Mouse (Mus musculus) embryonic facial prominence, embryonic 11.5 days (tissue): ENCODE measurements around the gene Parpbp. TPM values are rescaled to one million over a fixed set of nuclear protein-coding genes. Genes with fewer than 3 reads are reported as not detected.

Source experiments
- ATAC-seq: fragments of 200-750 bp; cut with Nextera tagmentation; replicated peaks from 2 replicates; pipeline ENCODE4 v1.8.0; 2017; ENCODE audit warnings: low read depth; ENCODE audit not compliant: insufficient number of reproducible peaks, low FRiP score, low TSS enrichment
- DNase-seq: peaks from one replicate; pipeline ENCODE4 v3.0.0-alpha.2; 2015; ENCODE audit warnings: low spot score
- H3K27ac ChIP-seq: fragments of 300-500 bp; sonication (generic); replicated peaks from 2 replicates; pipeline ENCODE4 v1.5.1; 2014; ENCODE audit warnings: mild to moderate bottlenecking, low read depth, low read length, control low read depth
- H3K27me3 ChIP-seq: fragments of 300-500 bp; sonication (generic); 2 replicates; pipeline ENCODE4 v1.6.1; 2014; ENCODE audit warnings: mild to moderate bottlenecking, low read length, moderate library complexity, mixed read lengths; ENCODE audit not compliant: control insufficient read depth, insufficient read depth
- H3K36me3 ChIP-seq: fragments of 300-500 bp; sonication (generic); replicated peaks from 2 replicates; pipeline ENCODE4 v1.6.1; 2014; ENCODE audit warnings: low read depth, mild to moderate bottlenecking, low read length, moderate library complexity, mixed read lengths; ENCODE audit not compliant: control insufficient read depth, insufficient read depth
- H3K4me1 ChIP-seq: fragments of 300-500 bp; sonication (generic); 2 replicates; pipeline ENCODE4 v1.6.1; 2014; ENCODE audit warnings: low read length, mixed read lengths; ENCODE audit not compliant: control insufficient read depth, insufficient read depth
- H3K4me2 ChIP-seq: fragments of 300-500 bp; sonication (generic); 2 replicates; pipeline ENCODE4 v1.6.1; 2014; ENCODE audit warnings: low read depth, mild to moderate bottlenecking, control low read depth, low read length, moderate library complexity
- H3K4me3 ChIP-seq: fragments of 300-500 bp; sonication (generic); 2 replicates; pipeline ENCODE4 v1.5.1; 2014; ENCODE audit warnings: low read depth, low read length, control low read depth
- H3K9ac ChIP-seq: fragments of 300-500 bp; sonication (generic); replicated peaks from 2 replicates; pipeline ENCODE4 v1.6.1; 2014; ENCODE audit warnings: mild to moderate bottlenecking, control low read depth, low read length
- H3K9me3 ChIP-seq: fragments of 300-500 bp; sonication (generic); replicated peaks from 2 replicates; pipeline ENCODE4 v1.6.1; 2016; ENCODE audit warnings: mild to moderate bottlenecking, low read length, inconsistent platforms, mixed read lengths; ENCODE audit not compliant: control insufficient read depth
- WGBS: fragments of 180-500 bp; shearing (Covaris S2); extraction: QIAGEN DNeasy Blood & Tissue Kit; methylation state at CpG from one replicate; pipeline ENCODE4 v1.1.7; 2014; 5-methylcytosine and 5-hydroxymethylcytosine counted together
- polyA plus RNA-seq: library from polyadenylated mRNA; unstranded; fragments of >200 nt; fragmentation: Nextera tagmentation; extraction: Ambion mirVana; gene quantifications from 2 replicates; pipeline ENCODE4 v1.2.1, GENCODE M21; 2014

Gene Parpbp
- polyA plus RNA-seq, 1 experiment from 2014 or later: 18.0 TPM

DNA sequence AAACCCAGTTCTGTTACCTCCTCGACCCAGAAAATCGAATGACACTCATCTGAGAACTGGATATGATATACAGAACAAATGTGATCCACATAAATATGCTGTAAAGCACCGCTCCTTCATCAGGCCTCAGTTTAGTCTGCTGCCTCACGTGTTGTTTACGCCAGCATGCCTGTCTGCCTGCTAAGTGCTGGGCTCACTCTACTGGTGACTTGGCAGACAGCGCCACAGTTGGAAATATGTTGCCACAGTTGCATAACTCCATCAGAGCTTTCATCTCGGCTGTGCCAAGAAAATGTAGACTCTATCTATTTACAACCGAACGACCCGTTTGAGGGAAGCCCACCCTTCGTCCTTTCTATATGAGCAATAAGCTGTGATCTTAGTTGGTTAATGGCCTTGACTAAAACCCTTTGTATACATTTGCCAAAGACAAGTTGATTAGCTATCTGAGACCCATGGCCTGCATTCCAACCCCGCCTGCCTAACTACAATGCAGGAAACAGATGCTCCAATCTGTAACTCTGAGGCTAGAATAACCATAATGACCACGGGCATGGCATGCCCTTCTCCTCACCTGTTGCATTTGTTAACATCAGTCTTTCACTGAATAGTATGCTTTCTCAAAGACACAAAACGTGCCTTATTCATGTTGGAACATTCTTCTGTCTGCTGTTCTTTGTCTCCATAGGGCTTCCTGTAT is 89.6 kb downstream of the Parpbp start:
- no peak for DNase-seq
- WGBS: 84% methylated on average over 14 of the region's 14 CpGs

DNA sequence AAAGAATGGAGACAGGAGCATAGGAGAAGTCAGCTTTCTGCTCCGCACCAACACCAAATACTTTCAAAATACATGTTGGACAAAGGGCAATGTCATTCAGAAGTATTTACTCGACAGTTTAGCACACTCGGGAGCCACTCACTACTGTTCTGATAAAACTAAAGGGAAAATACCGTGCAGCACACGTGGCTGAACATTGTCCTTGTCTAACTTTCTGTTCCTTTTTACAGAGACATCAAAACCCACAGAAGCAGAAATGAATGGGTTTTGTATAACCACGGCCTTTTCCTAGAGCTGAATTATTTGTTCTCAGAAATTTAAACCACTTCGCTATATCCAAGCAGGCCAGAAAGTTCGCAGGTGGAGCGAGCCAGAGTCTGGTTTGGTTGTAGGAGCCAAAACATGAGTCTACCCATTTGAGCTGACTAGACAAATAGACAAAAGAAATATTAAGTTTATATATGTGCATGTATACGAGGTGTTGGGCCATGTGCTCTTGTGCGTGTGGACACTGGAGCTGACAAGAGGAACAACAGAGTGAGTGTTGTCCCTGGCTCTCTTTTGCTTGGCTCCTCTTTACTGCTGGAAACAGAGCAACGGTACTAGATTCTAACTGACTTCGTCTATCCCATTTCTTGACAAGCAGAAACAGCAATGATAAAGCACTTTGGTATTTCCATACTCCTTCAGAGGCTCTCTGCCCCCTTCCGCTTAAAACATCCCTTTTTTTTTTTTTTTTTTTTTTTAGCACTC is 92.3 kb downstream of the Parpbp start:
- ATAC-seq (no peak), DNase-seq (no peak)
- Histone ChIP-seq H3K4me2 (no peak overlapping the region), H3K27ac (no peak overlapping the region), H3K36me3 (no peaks in the 10 kb centered on the region), H3K9me3 (no peaks in the 10 kb centered on the region), H3K27me3 (no peaks in the 10 kb centered on the region), H3K9ac (no peak overlapping the region), H3K4me1 (no peaks in the 10 kb centered on the region), H3K4me3 (no peak overlapping the region)
- WGBS: 80% methylated on average over 14 of the region's 14 CpGs

More for the DNA sequence above, 89.6 kb downstream of the Parpbp start:
- Histone ChIP-seq H3K4me2 (no peak overlapping the region), H3K9me3 (no peaks in the 10 kb centered on the region), H3K9ac (no peak overlapping the region), H3K27ac (no peak overlapping the region), H3K36me3 (no peaks in the 10 kb centered on the region), H3K4me1 (no peaks in the 10 kb centered on the region), H3K27me3 (no peaks in the 10 kb centered on the region), H3K4me3 (no peak overlapping the region)
- no peak for ATAC-seq

DNA sequence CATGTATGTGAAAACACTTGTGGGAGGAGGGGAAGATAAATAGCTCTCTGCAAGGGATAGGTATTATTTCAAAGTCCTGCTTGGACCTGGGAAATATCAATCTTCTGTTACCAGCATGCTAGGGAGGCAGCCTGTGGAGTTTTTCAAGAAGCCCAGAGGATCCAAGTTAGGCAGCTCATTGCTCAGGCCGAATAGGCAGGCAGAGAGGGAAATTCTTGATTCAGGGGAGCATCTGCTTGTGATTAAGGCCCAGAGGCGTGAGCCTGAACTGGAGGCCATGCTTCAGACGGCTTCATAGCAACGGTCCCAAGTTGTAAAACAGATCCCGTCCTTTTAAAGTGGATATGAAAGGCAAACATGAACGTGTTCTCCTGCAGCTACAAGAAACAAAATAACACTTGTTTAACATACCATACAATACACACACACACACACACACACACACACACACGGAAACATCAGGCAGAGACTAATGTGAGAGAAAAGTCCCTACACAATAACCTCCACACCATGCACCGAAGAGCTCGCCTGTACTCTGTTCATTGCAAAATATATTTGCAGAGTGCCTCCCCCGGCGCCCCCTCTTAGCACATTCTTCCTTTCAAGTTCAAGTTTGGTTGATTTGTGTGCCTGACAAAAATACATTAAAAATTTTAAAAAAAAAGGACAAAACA is 100.5 kb downstream of the Parpbp start:
- Histone ChIP-seq H3K36me3 (no peaks in the 10 kb centered on the region), H3K27ac (peak overlapping the region; percentile 58), H3K4me2 (no peak overlapping the region), H3K9ac (no peak overlapping the region), H3K9me3 (no peaks in the 10 kb centered on the region), H3K4me3 (no peak overlapping the region), H3K27me3 (no peaks in the 10 kb centered on the region), H3K4me1 (no peaks in the 10 kb centered on the region)
- peak; percentile 93 for DNase-seq
- peak; percentile 94 for ATAC-seq
- WGBS: 41% methylated on average over 11 of the region's 11 CpGs

DNA sequence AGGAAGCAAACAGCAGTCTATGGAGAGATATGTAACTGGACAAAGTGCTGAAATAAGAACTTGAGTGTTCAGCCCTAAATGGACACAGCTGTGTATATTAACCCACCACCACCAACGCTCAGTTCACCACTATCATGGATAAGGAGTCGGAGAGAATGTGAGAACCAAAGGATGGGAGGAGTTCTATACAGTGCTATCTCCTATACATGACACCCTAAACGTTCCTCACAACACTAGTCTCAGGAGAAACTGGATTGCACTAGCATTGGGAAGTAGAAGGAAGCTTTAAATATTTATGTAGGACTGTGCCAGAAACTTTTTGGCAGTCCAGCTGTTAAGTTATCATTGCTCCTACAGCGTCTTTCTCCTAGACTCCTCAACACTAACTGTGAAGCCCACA is 102.4 kb downstream of the Parpbp start:
- no peak overlapping the region for H3K27ac ChIP-seq

More for the DNA sequence above, 102.4 kb downstream of the Parpbp start:
- ATAC-seq (no peak), DNase-seq (no peak)
- Histone ChIP-seq H3K9ac (no peak overlapping the region), H3K4me3 (no peak overlapping the region), H3K9me3 (no peaks in the 10 kb centered on the region), H3K4me2 (no peak overlapping the region), H3K27me3 (no peaks in the 10 kb centered on the region), H3K36me3 (no peaks in the 10 kb centered on the region), H3K4me1 (no peaks in the 10 kb centered on the region)
- 59% methylated on average over 4 of the region's 4 CpGs for WGBS

Other genes with a start within 250 kb of the Parpbp start
- 0.50 and 0.97 TPM in 2 replicates for gene Pmch, start 55.9 kb downstream of the Parpbp start, polyA plus RNA-seq
- gene Nup37, start 51 bp upstream of the Parpbp start, polyA plus RNA-seq: 115 and 118 TPM in 2 replicates
- gene Washc3, start 54.2 kb upstream of the Parpbp start, polyA plus RNA-seq: 51.1 and 53.4 TPM in 2 replicates
- 0.62 and 0.74 TPM in 2 replicates for gene Dram1, start 232.1 kb upstream of the Parpbp start, polyA plus RNA-seq
- 6.2 and 7.6 TPM in 2 replicates for gene Gnptab, start 232.2 kb upstream of the Parpbp start, polyA plus RNA-seq